22 mouse cellular contexts compared by ENCODE assay signal in genomic region chr7:141699556-141700220, GRCm38 (mm10). TPM values are rescaled to one million over a fixed set of nuclear protein-coding genes. Genes with fewer than 3 reads are reported as not detected.
"Had no signal": no experiment of that assay in that cellular context is flagged by ENCODE, and none has a peak within 500 bp of the region (broad histone marks: within the 10 kb centered on the region; RNA-seq: fewer than 3 reads in every experiment).

No protein-coding gene starts in this region.

- H3K36me3 ChIP-seq: kidney, embryonic 15.5 days; liver, embryonic 13.5 days; midbrain, embryonic 15.5 days; neural tube, embryonic 12.5 days had no signal

- ATAC-seq: inflammation-experienced regulatory T-cells, adult 6 months; liver, postnatal 0 days; midbrain, embryonic 15.5 days had no signal

- H3K27ac ChIP-seq: kidney, embryonic 15.5 days; liver, embryonic 13.5 days; midbrain, embryonic 15.5 days; neural tube, embryonic 12.5 days had no signal

- H3K4me2 ChIP-seq: kidney, embryonic 15.5 days; liver, embryonic 13.5 days; midbrain, embryonic 11.5 days; midbrain, embryonic 15.5 days; neural tube, embryonic 12.5 days had no signal

- H3K4me3 ChIP-seq: kidney, embryonic 15.5 days; liver, embryonic 13.5 days; midbrain, embryonic 15.5 days; neural tube, embryonic 12.5 days had no signal

- H3K9ac ChIP-seq: kidney, embryonic 15.5 days; liver, embryonic 13.5 days; liver, postnatal 0 days; midbrain, embryonic 15.5 days; neural tube, embryonic 12.5 days had no signal

- H3K9me3 ChIP-seq: kidney, embryonic 15.5 days; liver, embryonic 13.5 days; midbrain, embryonic 15.5 days; neural tube, embryonic 12.5 days had no signal

- H3K4me1 ChIP-seq: kidney, embryonic 15.5 days; liver, embryonic 13.5 days; midbrain, embryonic 15.5 days; neural tube, embryonic 12.5 days had no signal

- DNase-seq: kidney, adult 2 months; kidney, postnatal 25 days; layer of hippocampus, adult 9-11 months; liver; liver, embryonic 13.5 days; liver, postnatal 0 days; lung, postnatal 10 days; retina, postnatal 1 day; right cerebral cortex, postnatal 4 days; spleen, adult 18-20 months; thymus, adult 18-20 months; thymus, postnatal 14 days had no signal

- H3K27me3 ChIP-seq: kidney, embryonic 15.5 days; midbrain, embryonic 15.5 days; neural tube, embryonic 12.5 days had no signal

RNA-seq across cellular contexts. Expression of gene Muc2, which starts 9.5 kb away (rescaled TPM):
- total RNA-seq: layer of hippocampus, adult 18-20 months; megakaryocyte progenitor cell, adult 5-6 weeks; monocyte, adult 5-6 weeks; neutrophil, adult 5-6 weeks had no signal
- polyA plus RNA-seq: inflammation-experienced regulatory T-cells, adult 6 months; midbrain, embryonic 11.5 days had no signal

RNA-seq across cellular contexts. Expression of gene Muc6, which starts 44.6 kb away (rescaled TPM):
- total RNA-seq: layer of hippocampus, adult 18-20 months; left cerebral cortex, postnatal 10 days; neutrophil, adult 5-6 weeks had no signal
